Mouse (Mus musculus): ENCODE data around the gene Dop1b. TPM values are rescaled to one million over a fixed set of nuclear protein-coding genes. Genes with fewer than 3 reads are reported as not detected.

Dop1b gene
- total RNA-seq, 1 experiment from 2014 or later: 24.1 TPM

- no peak for DNase-seq
These were observed 118.4 kb downstream of the Dop1b start for GRCm38 (mm10) chr16:93830071-93830470.

DNA sequence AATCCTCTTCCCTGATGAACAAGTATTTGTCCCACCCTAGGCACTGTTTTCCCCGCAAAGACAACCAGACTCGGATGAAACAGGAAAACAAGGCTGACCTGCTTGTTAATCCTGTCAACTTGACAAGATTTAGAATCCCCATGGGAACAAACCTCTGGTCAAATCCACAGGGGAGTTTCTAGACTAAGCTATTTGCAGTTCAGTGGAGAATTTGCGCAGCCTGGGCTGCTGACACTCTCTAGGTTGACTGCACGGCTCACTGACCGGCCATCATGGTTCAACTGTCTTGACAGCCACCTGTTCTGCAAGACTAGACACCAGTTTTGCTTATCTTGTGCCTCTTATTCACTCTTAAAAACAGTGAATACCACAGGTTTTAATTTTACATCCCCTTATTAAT is 119.2 kb downstream of the Dop1b start:
- no peak for DNase-seq

DNA sequence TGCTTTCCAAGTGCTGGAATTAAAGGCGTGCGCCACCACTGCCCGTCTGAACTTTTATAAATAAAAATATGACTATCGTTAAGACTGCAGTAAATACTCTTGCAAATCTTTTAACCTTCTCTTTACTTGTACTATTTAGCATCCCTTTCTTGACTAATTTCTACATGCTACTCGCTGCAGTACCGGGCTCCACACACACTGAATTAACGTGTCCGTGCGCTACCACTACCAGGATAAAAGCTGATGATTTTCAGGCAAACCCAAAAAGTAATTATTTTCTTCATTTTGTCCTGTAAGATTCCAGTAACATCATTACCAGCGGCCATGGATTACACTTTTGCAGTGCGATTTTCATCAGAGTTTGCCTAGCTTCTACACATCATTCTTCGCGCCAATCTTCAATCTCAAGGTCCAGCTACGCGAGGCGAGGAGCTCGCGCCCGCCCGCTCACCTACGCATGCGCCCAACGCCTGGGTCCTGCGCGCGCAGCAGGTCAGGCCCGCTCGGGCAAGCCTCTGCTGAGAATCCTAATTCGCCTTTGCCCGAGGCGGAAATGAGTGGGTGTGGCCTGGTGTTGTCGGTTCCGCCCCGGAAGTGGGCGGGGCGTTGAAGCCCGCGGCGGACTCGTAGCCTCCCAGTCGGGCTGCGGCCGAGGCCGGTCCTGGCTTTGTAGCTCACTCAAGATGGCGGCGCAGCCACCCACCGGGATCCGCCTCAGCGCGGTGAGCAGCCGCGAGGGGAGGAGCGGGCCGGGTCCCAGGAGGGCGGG is 120.1 kb downstream of the Dop1b start, which contains the start of gene Morc3:
Gene Morc3, plus strand, starts transcription at position 495 of the 769 bp plus-strand sequence.
- DNase-seq: peak; percentile 100

- no peak for DNase-seq
These were observed 121.0 kb downstream of the Dop1b start for GRCm38 (mm10) chr16:93832451-93833276.

GRCm38 (mm10) chr16:93833551-93833950 is 121.8 kb downstream of the Dop1b start:
- peak; percentile 41 for DNase-seq

GRCm38 (mm10) chr16:93834076-93834475 is 122.4 kb downstream of the Dop1b start:
- DNase-seq: no peak

DNA sequence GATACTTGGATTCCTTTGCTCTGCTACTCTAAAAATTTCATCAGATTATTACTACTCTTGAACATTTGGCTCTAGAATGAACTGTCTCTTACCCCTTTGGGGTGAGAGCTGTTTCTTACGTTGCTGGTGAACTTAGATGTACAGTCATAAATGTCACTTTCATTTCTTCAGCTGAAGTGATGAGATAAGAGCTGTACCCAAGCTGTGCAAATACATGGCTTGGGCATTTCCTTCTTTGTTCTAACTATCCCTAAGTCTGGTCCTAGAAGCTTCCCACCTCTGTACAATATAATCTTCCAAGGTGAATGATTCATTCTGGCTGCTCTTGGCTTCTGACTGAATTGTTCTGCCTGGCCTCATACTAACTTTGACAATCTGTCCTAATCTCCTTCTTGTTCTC is 127.3 kb downstream of the Dop1b start:
- DNase-seq: no peak

- DNase-seq: no peak
These were observed 138.8 kb downstream of the Dop1b start for GRCm38 (mm10) chr16:93850527-93850926.

GRCm38 (mm10) chr16:93859967-93860366 is 148.3 kb downstream of the Dop1b start:
- DNase-seq: peak; percentile 25

Other genes with a start within 250 kb of the Dop1b start
- 5.4 and 11.7 TPM in 2 replicates for gene Setd4, start 107.8 kb upstream of the Dop1b start, total RNA-seq (2021)
- gene Cbr1, start 106.1 kb upstream of the Dop1b start, total RNA-seq (2021): 128 and 147 TPM in 2 replicates
- gene Gm5678, start 83.8 kb upstream of the Dop1b start, total RNA-seq (2021): 7.4 and 8.0 TPM in 2 replicates
- gene Cbr3, start 28.7 kb upstream of the Dop1b start, total RNA-seq (2021): 8.3 and 9.8 TPM in 2 replicates
- gene Morc3, start 120.2 kb downstream of the Dop1b start, total RNA-seq (2021): 33.6 and 43.6 TPM in 2 replicates
- gene Chaf1b, start 172.0 kb downstream of the Dop1b start, total RNA-seq (2021): 9.3 and 11.1 TPM in 2 replicates